Mouse (Mus musculus): ENCODE measurements at regions not wholly inside any gene's neighbourhood (a gene's known extent, or its start where the extent isn't known, plus 50 kb on each side); places are given as distances from the start of the nearest gene placed in this dataset.

DNA sequence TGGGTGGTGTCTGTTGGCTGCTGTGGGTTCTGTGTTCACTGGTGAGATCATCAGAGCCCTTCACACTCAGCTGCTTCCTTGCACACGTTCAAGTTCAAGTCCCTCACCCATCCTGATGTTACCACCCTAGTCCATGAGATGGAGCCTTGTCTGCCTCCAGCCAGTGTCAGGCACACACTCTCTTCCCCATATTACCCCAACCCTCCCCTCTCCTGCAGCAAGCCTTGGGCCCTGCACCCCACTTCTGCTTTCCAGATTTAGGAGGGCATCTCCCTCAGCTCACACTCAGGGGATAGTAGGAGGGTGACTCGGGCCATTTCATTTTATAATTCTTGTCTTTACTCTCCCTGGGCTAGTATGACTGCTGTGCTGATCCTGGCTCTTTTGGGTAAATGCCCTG is 288.7 kb upstream of the Eef2kmt start:
- Histone ChIP-seq H3K27ac (ENCODE audit: control insufficient read depth, insufficient read depth, low read length) (no peak overlapping the region), H3K36me3 (ENCODE audit: control insufficient read depth, insufficient read depth, low read length) (no peaks in the 10 kb centered on the region), H3K4me1 (replicated peaks; ENCODE audit: control insufficient read depth, insufficient read depth, low read length) (no peaks in the 10 kb centered on the region), H3K4me3 (ENCODE audit: control insufficient read depth, insufficient read depth, low read length) (no peak overlapping the region), H3K27me3 (ENCODE audit: control insufficient read depth, insufficient read depth, low read length) (no peaks in the 10 kb centered on the region)
- TF ChIP-seq CTCF (IDR thresholded peaks at IDR 0.05; ENCODE audit: borderline replicate concordance, control insufficient read depth, extremely low read depth, insufficient read depth, low read length, poor library complexity) (no peak), POLR2A (IDR thresholded peaks at IDR 0.05; ENCODE audit: control insufficient read depth, extremely low read depth, insufficient read depth, low read length, poor library complexity) (no peak)
- DNase-seq = no peak
- 9% methylated on average over 2 of the region's 2 CpGs for WGBS

DNA sequence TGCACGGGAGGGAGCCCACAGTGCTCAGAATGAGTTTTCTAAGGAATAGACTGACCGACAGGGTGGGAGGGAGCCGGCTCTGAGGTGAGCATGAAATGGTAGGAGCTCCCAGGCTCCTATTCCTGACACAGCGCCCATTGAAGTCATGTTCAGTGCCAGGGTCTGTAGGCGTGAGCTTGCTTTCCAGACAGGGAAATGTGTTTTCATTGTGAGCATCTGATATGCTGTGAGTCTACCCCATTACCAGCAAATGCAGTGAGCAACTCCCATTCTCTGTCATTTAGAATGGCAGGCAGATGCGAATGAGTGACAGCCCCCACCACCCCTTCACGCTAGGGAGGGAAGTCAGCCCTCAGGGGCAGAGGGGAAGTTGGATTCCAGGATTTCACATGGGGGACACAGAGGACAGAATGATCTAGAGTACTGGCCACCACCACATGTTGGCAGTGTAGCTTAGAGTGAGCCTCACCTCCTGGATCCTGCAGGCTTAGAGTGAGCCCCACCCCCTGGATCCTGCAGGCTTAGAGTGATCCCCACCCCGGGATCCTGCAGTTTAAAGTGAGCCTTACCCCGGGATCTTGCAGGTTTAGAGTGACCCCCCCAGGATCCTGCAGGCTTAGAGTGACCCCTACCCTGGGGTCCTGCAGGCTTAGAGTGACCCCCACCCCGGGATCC is 283.2 kb upstream of the Eef2kmt start:
- DNase-seq = no peak
- TF ChIP-seq POLR2A (IDR thresholded peaks at IDR 0.05; ENCODE audit: control insufficient read depth, extremely low read depth, insufficient read depth, low read length, poor library complexity) (no peak), CTCF (IDR thresholded peaks at IDR 0.05; ENCODE audit: borderline replicate concordance, control insufficient read depth, extremely low read depth, insufficient read depth, low read length, poor library complexity) (no peak)
- H3K36me3 ChIP-seq (ENCODE audit: control insufficient read depth, insufficient read depth, low read length) = no peaks in the 10 kb centered on the region
- no peak overlapping the region for H3K4me3 ChIP-seq (ENCODE audit: control insufficient read depth, insufficient read depth, low read length)
- WGBS = 71% methylated on average over 10 of the region's 10 CpGs
- H3K27me3 ChIP-seq (ENCODE audit: control insufficient read depth, insufficient read depth, low read length) = no peaks in the 10 kb centered on the region
- H3K27ac ChIP-seq (ENCODE audit: control insufficient read depth, insufficient read depth, low read length) = no peak overlapping the region
- no peaks in the 10 kb centered on the region for H3K4me1 ChIP-seq (replicated peaks; ENCODE audit: control insufficient read depth, insufficient read depth, low read length)

DNA sequence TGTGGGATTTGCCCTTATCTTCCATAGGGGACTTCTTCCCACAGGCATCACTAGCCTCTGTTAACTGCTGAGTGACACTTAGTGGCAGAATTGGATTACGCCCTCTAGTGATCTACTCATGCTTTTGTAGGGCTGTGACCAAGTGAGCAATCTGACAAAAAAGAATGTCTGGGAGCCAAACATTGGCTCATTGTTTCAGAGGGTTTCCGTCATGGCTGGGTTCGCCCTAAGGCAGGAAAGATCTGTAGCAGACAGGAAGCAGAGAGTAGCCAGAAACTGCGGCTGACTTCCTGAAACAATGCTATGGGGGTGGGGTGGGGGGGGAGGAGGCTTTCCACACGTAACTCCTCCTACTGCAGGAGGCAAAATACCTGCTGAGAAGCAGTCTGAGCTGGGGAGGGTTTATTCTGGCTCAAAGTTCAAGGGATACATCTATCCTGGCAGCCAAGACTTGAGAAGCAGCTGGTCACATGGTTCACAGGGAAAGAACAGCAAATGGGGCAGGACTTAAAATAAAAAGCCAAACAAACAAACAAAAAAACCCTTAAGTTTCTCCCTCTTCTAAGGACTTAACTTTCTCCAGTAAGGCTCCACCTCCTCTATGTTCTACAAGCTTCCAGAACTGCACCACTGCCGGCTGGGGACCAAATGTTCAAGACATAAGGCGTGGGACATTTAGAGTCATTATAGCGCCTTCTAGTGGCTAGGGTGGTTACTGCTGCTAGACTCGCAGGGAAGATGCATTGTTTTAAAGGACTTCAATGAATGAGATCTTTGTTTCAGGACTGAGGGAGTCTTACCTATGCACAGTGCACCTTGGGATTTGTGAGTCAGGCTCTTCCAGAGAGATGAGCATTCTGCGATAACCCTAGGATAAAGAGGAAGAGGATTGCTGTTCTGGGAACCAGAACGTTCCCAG is 281.8 kb upstream of the Eef2kmt start:
- Histone ChIP-seq H3K36me3 (ENCODE audit: control insufficient read depth, insufficient read depth, low read length) (no peaks in the 10 kb centered on the region), H3K4me3 (ENCODE audit: control insufficient read depth, insufficient read depth, low read length) (no peak overlapping the region), H3K27ac (ENCODE audit: control insufficient read depth, insufficient read depth, low read length) (no peak overlapping the region), H3K4me1 (replicated peaks; ENCODE audit: control insufficient read depth, insufficient read depth, low read length) (no peaks in the 10 kb centered on the region), H3K27me3 (ENCODE audit: control insufficient read depth, insufficient read depth, low read length) (no peaks in the 10 kb centered on the region)
- TF ChIP-seq POLR2A (IDR thresholded peaks at IDR 0.05; ENCODE audit: control insufficient read depth, extremely low read depth, insufficient read depth, low read length, poor library complexity) = no peak
- TF ChIP-seq CTCF (IDR thresholded peaks at IDR 0.05; ENCODE audit: borderline replicate concordance, control insufficient read depth, extremely low read depth, insufficient read depth, low read length, poor library complexity) = no peak
- 66% methylated on average over 11 of the region's 11 CpGs for WGBS
- DNase-seq = peak; percentile 8

DNA sequence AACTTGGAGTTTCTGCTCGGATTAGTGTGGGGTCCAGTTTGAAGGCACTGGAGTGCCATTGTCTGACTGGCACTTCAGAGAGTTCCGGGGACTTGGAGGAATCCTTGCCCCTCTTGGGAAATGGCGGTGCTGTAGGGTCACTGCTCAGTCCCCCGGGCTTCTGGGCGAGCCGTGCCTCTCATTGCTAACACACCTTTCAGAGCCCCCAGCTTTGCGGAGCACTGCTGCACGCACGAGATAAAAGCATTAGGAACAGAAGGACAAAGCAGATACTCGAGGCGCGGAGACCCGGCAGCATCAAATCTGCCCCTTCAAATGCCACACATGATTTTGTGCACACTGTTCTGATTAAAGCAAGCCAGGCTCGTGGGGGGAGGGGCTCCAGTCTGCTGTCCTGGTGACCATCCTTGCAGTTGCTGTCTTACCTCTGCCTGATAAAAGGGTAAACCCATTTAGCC is 280.8 kb upstream of the Eef2kmt start:
- TF ChIP-seq POLR2A (IDR thresholded peaks at IDR 0.05; ENCODE audit: control insufficient read depth, extremely low read depth, insufficient read depth, low read length, poor library complexity) = no peak
- no peak for TF ChIP-seq CTCF (IDR thresholded peaks at IDR 0.05; ENCODE audit: borderline replicate concordance, control insufficient read depth, extremely low read depth, insufficient read depth, low read length, poor library complexity)
- Histone ChIP-seq H3K27ac (ENCODE audit: control insufficient read depth, insufficient read depth, low read length) (no peak overlapping the region), H3K4me3 (ENCODE audit: control insufficient read depth, insufficient read depth, low read length) (no peak overlapping the region), H3K36me3 (ENCODE audit: control insufficient read depth, insufficient read depth, low read length) (no peaks in the 10 kb centered on the region), H3K4me1 (replicated peaks; ENCODE audit: control insufficient read depth, insufficient read depth, low read length) (no peaks in the 10 kb centered on the region), H3K27me3 (ENCODE audit: control insufficient read depth, insufficient read depth, low read length) (no peaks in the 10 kb centered on the region)
- 67% methylated on average over 14 of the region's 14 CpGs for WGBS
- DNase-seq = no peak

DNA sequence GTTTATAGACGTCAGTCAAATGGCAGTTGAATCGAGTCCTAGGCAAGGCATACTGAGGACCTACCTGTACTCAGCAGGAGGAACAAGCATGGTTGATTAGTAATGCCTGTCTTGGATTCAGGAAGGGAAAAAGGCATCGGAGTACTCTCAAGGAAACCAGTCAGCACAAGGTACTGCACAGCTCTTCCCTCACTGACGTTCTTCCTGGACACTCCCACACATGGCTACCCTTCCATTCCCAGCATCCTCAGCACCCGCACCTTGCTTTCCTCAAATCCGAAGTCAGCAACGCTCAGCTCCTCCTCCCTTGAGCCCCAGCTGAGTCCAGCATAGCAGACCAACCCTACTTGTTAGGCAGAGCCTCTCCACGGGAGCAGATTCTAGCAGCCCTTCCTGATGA is 279.6 kb upstream of the Eef2kmt start:
- 73% methylated on average over 8 of the region's 8 CpGs for WGBS
- no peak overlapping the region for H3K4me3 ChIP-seq (ENCODE audit: control insufficient read depth, insufficient read depth, low read length)
- TF ChIP-seq CTCF (IDR thresholded peaks at IDR 0.05; ENCODE audit: borderline replicate concordance, control insufficient read depth, extremely low read depth, insufficient read depth, low read length, poor library complexity) = no peak
- TF ChIP-seq POLR2A (IDR thresholded peaks at IDR 0.05; ENCODE audit: control insufficient read depth, extremely low read depth, insufficient read depth, low read length, poor library complexity) = no peak

DNA sequence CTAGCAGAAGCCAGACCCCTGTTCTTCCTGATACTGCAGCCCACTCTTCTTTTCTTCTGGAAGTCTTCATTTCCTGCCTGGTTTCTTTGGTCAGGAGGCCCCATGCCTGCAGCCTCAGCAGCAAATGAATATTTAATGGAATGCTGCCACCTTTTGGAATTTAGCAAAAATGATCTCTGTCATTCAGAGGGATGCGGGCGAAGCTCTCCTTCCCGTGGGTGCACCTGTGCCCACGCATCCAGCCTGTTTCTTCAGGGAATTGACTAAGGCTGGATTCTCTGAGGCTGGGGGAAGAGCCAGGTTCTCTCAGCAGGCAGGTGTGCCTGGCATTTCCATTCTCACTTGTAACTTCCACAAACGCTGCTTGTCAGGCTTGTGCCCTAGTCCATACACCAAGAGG is 279.1 kb upstream of the Eef2kmt start:
- 51% methylated on average over 5 of the region's 5 CpGs for WGBS
- TF ChIP-seq POLR2A (IDR thresholded peaks at IDR 0.05; ENCODE audit: control insufficient read depth, extremely low read depth, insufficient read depth, low read length, poor library complexity) (no peak), CTCF (IDR thresholded peaks at IDR 0.05; ENCODE audit: borderline replicate concordance, control insufficient read depth, extremely low read depth, insufficient read depth, low read length, poor library complexity) (no peak)
- no peak for DNase-seq
- H3K27me3 ChIP-seq (ENCODE audit: control insufficient read depth, insufficient read depth, low read length) = no peaks in the 10 kb centered on the region
- no peaks in the 10 kb centered on the region for H3K4me1 ChIP-seq (replicated peaks; ENCODE audit: control insufficient read depth, insufficient read depth, low read length)
- H3K27ac ChIP-seq (ENCODE audit: control insufficient read depth, insufficient read depth, low read length) = no peak overlapping the region
- no peaks in the 10 kb centered on the region for H3K36me3 ChIP-seq (ENCODE audit: control insufficient read depth, insufficient read depth, low read length)
- H3K4me3 ChIP-seq (ENCODE audit: control insufficient read depth, insufficient read depth, low read length) = no peak overlapping the region

More for the DNA sequence above, 279.6 kb upstream of the Eef2kmt start:
- no peaks in the 10 kb centered on the region for H3K36me3 ChIP-seq (ENCODE audit: control insufficient read depth, insufficient read depth, low read length)
- H3K27me3 ChIP-seq (ENCODE audit: control insufficient read depth, insufficient read depth, low read length) = no peaks in the 10 kb centered on the region
- no peak overlapping the region for H3K27ac ChIP-seq (ENCODE audit: control insufficient read depth, insufficient read depth, low read length)
- H3K4me1 ChIP-seq (replicated peaks; ENCODE audit: control insufficient read depth, insufficient read depth, low read length) = no peaks in the 10 kb centered on the region
- no peak for DNase-seq
